Mouse (Mus musculus): ENCODE results near the gene Hcn2.
A peak's percentile ranks its signal among the peaks of the same experiment; 100 is the strongest.

Gene Hcn2

GRCm38 (mm10) chr10:79707759-79708158 lies 8.7 kb upstream of the Hcn2 start:
- peak; percentile 79 for DNase-seq (ENCODE audit: low read depth, low spot score)

DNA sequence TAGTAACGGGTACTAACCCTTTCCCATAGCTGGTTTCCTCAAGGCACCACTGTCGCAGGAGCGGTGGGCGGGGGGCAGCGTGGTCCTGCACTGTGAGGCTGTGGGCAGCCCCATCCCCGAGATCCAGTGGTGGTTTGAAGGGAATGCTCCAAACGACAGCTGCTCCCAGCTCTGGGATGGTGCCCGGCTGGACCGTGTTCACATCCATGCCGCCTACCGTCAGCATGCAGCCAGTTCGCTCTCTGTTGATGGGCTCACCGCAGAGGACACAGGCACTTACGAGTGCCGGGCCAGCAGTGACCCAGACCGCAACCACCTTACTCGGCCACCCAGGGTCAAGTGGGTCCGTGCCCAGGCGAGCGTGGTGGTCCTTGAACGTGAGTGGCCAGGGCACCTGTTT lies 7.8 kb upstream of the Hcn2 start:
- DNase-seq (ENCODE audit: low read depth, low spot score), result no peak

DNA sequence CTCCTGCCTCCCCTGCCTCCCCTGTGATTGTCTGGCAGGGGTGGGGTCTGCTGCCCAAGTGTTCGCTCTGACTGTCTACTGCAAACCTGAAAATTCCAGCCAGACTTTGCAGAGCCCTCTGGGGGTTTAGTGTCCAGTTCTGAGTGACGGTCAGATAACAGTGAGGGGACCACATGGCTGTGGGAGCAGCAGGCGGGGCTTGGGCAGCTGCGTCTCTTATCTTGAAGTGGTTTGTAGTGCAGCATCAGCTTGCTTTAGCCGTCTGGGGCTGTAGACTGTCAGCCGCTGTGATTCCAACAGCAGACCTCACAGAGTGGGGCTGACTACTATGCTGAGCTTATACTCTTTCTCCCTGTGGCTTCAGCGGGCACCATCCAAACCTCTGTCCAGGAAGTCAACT lies 7.1 kb upstream of the Hcn2 start:
- DNase-seq (ENCODE audit: low read depth, low spot score), result no peak

DNA sequence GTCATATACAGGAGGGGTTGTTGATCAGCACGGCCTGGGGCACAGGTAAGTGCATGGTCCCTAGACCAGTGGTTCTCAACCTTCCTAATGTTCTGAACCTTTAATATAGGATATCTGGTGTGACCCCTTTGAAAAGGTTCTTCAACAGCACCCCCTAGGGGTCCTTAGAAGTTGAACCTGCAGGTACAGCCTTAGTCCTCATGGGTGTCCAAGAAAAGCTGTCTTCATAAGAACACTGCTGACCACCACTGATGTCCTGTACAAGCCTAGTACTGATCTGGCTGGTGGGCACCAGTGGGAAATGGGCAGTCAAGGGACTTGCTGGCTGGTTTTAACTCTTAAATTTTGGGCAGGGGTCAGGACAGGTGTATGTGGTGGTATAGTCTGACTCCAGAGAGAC lies 4.4 kb upstream of the Hcn2 start:
- DNase-seq (ENCODE audit: low read depth, low spot score), result peak; percentile 75

- peak; percentile 86 for DNase-seq (ENCODE audit: low read depth, low spot score)
Observed at GRCm38 (mm10) chr10:79712499-79713126, 3.8 kb upstream of the Hcn2 start.

- no peak for DNase-seq (ENCODE audit: low read depth, low spot score)
Observed at GRCm38 (mm10) chr10:79713163-79713562, 3.3 kb upstream of the Hcn2 start.

DNA sequence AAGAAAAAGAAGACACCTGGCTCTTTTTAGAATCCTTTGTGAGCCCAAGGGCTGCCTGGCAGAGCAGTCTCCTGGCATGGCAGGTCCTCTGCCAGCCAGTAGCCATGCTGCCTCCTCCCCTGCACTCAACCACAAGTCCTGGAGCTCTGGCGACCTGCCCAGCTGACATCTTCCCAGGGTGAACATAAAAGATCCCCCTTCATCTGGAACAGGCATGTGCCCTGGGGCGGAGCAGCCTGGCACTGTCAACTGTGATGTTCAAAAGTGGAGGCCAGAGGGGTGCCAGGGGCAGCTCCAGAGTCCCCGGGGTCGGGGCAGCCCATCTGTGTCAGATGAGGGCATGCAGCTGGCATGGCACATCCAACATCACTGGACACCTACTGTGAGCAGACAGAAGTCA lies 1.4 kb upstream of the Hcn2 start:
- no peak for DNase-seq (ENCODE audit: low read depth, low spot score)

GRCm38 (mm10) chr10:79716988-79717355 lies 538 bp downstream of the Hcn2 start:
- DNase-seq (ENCODE audit: low read depth, low spot score), result no peak

GRCm38 (mm10) chr10:79717640-79718357 lies 1.4 kb downstream of the Hcn2 start:
- peak; percentile 81 for DNase-seq (ENCODE audit: low read depth, low spot score)

DNA sequence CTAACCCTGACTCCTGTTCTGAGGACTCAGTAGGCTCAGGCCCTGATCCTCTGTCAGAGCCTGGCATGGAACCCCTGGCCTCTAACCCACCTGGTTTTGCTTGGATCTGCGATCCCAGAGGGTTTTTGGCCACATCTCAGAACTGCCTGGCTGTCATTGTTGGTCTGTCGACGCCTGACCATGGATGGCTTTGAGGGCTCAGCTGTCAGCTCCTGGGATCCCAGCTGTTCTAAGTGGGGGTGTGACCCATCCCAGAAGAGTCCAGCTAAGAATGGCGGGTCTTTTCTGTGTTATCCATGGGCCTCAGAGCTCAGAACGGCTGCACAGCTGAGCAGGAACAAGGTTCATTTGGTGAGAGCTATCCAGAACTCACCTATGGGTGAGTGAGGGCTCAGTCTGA lies 4.7 kb downstream of the Hcn2 start:
- no peak for DNase-seq (ENCODE audit: low read depth, low spot score)

DNA sequence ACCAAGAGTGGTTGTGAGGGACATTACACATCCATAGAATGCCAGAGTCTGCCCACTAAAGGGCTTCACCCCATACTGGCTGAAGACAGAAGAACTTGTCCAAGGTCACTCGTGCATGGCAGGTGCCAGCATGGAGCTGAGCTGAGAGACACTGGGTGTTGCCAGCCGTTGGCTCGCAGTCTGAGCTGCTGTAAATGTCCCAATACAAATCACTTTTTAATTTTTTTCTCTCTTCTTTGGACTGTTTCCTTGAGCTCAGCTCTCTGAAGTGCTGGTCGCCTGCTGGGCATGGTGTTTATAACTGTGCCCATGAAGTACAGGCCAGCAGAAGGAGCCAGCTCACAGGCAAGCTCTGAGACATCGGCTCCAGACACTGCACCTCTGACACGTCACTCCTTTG lies 6.6 kb downstream of the Hcn2 start:
- no peak for DNase-seq (ENCODE audit: low read depth, low spot score)

- no peak for DNase-seq (ENCODE audit: low read depth, low spot score)
Observed at GRCm38 (mm10) chr10:79723692-79724091, 7.3 kb downstream of the Hcn2 start.

DNA sequence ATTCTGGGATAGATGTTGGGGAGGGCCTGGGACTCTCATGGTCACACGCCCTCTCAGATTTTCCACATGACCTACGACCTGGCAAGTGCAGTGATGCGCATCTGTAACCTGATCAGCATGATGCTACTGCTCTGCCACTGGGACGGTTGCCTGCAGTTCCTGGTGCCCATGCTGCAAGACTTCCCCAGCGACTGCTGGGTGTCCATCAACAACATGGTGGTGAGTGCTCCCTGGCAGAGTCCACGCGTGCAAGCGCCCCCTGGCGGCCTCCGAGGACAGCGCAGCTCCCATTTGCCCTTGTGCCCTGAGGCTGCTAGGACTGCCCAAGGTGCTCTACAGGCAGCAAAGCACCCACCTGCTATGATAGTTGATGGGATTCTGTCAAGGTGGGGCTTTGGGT lies 9.7 kb downstream of the Hcn2 start:
- DNase-seq (ENCODE audit: low read depth, low spot score), result peak; percentile 69

GRCm38 (mm10) chr10:79728323-79729249 lies 12.2 kb downstream of the Hcn2 start:
- no peak for DNase-seq (ENCODE audit: low read depth, low spot score)

DNA sequence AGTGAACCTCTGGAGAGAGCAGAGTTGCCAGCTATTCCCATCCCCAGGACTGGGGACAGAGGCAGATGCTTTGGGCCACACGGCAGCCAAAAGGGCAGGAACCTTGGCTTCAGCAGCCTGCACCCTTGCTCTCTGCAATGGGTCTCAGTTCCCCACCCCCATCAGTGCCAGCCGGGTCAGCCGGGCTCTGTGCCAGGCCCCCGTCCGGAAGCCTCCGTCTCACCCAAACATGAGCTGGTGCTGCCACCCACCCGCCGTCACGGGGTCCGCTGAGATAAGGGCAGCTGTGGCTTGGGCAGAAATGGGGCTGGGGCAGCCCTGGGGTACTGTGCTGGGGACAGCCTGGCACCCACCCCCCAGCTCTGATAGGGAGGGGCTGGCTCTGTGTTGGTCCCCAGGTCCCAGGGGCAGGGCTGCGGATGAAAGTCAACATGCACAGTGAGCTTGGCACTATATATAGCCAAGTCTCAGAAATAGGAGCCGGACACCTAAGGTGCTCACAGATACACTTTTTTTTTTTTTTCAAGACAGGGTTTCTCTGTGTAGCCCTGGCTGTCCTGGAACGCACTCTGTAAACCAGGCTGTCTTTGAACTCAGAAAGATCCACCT lies 13.0 kb downstream of the Hcn2 start:
- DNase-seq (ENCODE audit: low read depth, low spot score), result no peak

DNA sequence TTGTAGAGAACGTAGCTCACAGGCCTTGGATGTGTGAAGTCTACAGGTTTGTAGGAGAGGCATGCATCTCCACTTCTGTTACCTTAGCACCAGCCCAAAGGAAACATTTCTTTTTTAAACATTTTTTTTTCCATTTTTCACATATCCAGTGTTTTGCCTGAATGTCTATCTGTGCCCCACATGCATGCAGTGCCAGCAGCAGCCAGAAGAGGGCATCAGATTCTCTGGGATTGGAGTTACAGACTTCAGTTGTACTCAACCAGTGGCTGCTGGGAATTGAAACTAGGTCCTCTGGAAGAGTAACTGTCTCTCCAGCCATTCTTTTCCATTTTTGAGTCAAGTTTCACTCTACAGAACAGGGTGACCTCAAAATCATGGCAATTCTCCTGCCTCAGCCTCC lies 16.1 kb downstream of the Hcn2 start:
- peak; percentile 64 for DNase-seq (ENCODE audit: low read depth, low spot score)

- no peak for DNase-seq (ENCODE audit: low read depth, low spot score)
Observed at GRCm38 (mm10) chr10:79733847-79734246, 17.4 kb downstream of the Hcn2 start.

DNA sequence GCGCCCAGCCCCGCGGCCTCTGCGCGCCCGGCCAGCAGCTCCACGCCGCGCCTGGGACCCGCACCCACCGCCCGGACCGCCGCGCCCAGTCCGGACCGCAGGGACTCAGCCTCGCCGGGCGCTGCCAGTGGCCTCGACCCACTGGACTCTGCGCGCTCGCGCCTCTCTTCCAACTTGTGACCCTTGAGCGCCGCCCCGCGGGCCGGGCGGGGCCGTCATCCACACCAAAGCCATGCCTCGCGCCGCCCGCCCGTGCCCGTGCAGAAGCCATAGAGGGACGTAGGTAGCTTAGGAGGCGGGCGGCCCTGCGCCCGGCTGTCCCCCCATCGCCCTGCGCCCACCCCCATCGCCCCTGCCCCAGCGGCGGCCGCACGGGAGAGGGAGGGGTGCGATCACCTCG lies 18.9 kb downstream of the Hcn2 start:
- DNase-seq (ENCODE audit: low read depth, low spot score), result no peak

DNA sequence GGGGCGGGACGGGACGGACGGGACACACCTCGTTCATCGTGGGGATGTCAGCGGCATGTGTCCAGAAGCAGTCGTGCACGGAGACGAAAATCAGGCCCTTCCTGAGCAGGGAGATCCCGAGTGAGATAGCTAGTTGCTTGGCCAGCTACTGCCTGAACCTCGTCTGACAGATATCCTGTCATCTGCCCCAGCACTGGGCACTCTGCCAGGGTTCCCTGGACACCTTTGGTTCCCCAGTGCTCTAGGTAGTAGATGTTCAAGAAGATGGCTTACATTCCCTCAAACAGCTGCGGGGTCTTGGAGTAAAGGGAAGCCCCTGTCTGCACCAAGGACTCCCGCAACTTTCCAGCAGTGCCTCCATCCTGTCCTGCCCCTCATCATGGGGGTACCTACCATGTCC lies 20.3 kb downstream of the Hcn2 start:
- no peak for DNase-seq (ENCODE audit: low read depth, low spot score)

- DNase-seq (ENCODE audit: low read depth, low spot score), result no peak
Observed at GRCm38 (mm10) chr10:79738259-79738658, 21.8 kb downstream of the Hcn2 start.

- peak; percentile 56 for DNase-seq (ENCODE audit: low read depth, low spot score)
Observed at GRCm38 (mm10) chr10:79739234-79739633, 22.8 kb downstream of the Hcn2 start.

DNA sequence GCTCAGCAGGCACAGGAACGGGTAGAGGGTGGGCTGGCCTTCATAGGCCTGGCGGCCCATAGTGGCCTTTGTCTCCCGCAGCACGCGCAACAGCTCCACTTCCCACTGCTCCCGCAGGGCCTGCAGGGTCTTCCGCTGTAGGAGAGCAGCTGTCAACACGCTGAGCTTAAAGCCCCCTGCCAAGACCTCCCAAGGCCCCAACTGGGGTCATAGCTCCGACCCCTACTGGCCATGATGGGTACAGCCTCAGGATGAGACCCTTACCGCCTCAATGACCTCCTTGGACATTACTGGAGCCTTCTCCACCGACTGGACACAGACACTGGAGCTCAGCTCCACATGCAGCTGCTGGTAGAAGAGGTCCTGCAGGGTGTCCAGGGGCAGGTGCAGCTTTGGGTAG lies 24.4 kb downstream of the Hcn2 start:
- DNase-seq (ENCODE audit: low read depth, low spot score), result no peak

Data from ES-CJ7 (cell line).